Mouse (Mus musculus): ENCODE measurements around the gene Ip6k3.

The Ip6k3 gene

GRCm38 (mm10) chr17:27167545-27167944 is at the start of gene Ip6k3:
Gene Ip6k3, minus strand, starts transcription at chr17:27167795.
- DNase-seq: peak; percentile 26

- DNase-seq: peak; percentile 63
These were observed 45.4 kb upstream of the Ip6k3 start for GRCm38 (mm10) chr17:27212768-27213525.

- no peak for DNase-seq
These were observed 44.4 kb upstream of the Ip6k3 start for GRCm38 (mm10) chr17:27212006-27212405.

GRCm38 (mm10) chr17:27207113-27207707 is 39.6 kb upstream of the Ip6k3 start:
- no peak for DNase-seq

GRCm38 (mm10) chr17:27204075-27204909 is 36.7 kb upstream of the Ip6k3 start, which contains the start of gene Lemd2:
Gene Lemd2, minus strand, starts transcription at chr17:27204469.
- peak; percentile 97 for DNase-seq

GRCm38 (mm10) chr17:27203358-27204074 is 35.9 kb upstream of the Ip6k3 start:
- DNase-seq: peak; percentile 29

GRCm38 (mm10) chr17:27202919-27203357 is 35.3 kb upstream of the Ip6k3 start:
- DNase-seq: no peak

GRCm38 (mm10) chr17:27201981-27202380 is 34.4 kb upstream of the Ip6k3 start:
- DNase-seq: no peak

- DNase-seq: no peak
These were observed 33.2 kb upstream of the Ip6k3 start for GRCm38 (mm10) chr17:27200801-27201200.

GRCm38 (mm10) chr17:27199864-27200263 is 32.3 kb upstream of the Ip6k3 start:
- no peak for DNase-seq

- DNase-seq: no peak
These were observed 31.6 kb upstream of the Ip6k3 start for GRCm38 (mm10) chr17:27199205-27199604.

GRCm38 (mm10) chr17:27196206-27196605 is 28.6 kb upstream of the Ip6k3 start:
- DNase-seq: no peak

- DNase-seq: no peak
These were observed 26.9 kb upstream of the Ip6k3 start for GRCm38 (mm10) chr17:27194258-27195185.

GRCm38 (mm10) chr17:27191804-27192203 is 24.2 kb upstream of the Ip6k3 start:
- no peak for DNase-seq

GRCm38 (mm10) chr17:27191189-27191588 is 23.6 kb upstream of the Ip6k3 start:
- no peak for DNase-seq

GRCm38 (mm10) chr17:27189640-27190216 is 22.1 kb upstream of the Ip6k3 start:
- DNase-seq: peak; percentile 59

- no peak for DNase-seq
These were observed 21.3 kb upstream of the Ip6k3 start for GRCm38 (mm10) chr17:27188883-27189282.

GRCm38 (mm10) chr17:27187059-27187458 is 19.5 kb upstream of the Ip6k3 start:
- no peak for DNase-seq

- DNase-seq: no peak
These were observed 18.5 kb upstream of the Ip6k3 start for GRCm38 (mm10) chr17:27186068-27186467.

- no peak for DNase-seq
These were observed 16.2 kb upstream of the Ip6k3 start for GRCm38 (mm10) chr17:27183667-27184292.

- no peak for DNase-seq
These were observed 14.8 kb upstream of the Ip6k3 start for GRCm38 (mm10) chr17:27182401-27182800.
